Mouse (Mus musculus): Measurements from ENCODE around the gene Ica1l.

The Ica1l gene

DNA sequence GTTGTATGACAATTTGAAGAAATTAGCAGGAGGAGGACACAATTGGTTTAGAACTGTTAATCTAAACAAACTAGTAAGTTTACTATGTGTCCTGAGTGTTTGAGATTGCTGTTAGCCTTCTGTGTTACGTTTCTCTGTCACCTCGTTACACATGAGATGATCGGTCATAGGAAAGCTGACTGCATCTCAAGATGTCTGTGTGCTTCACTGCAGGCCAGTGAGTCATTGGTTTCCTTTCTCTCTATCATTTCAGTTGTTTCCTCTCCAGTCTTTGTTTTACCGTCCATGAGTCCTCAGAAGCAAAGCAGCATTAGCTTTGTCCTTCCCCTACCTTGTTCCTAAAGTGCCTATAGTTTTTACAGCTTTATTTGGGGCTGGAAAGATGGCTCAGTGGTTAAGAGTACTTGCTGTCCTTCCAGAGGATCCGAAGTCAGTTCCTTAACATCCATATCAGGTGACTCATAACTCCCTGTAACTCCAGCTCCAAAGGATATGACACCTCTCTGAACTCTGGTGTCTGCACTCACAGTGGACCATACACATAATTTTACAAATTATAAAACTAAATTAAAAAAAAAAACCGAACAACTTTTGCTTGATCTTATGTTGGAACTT, 76.7 kb downstream of the Ica1l start:
- DNase-seq (ENCODE audit: low read depth, low spot score), result no peak

- DNase-seq (ENCODE audit: low read depth, low spot score), result no peak
Measured at GRCm38 (mm10) chr1:59959941-59960340, 83.0 kb downstream of the Ica1l start.

- no peak for DNase-seq (ENCODE audit: low read depth, low spot score)
Measured at GRCm38 (mm10) chr1:59957206-59957605, 85.8 kb downstream of the Ica1l start.

DNA sequence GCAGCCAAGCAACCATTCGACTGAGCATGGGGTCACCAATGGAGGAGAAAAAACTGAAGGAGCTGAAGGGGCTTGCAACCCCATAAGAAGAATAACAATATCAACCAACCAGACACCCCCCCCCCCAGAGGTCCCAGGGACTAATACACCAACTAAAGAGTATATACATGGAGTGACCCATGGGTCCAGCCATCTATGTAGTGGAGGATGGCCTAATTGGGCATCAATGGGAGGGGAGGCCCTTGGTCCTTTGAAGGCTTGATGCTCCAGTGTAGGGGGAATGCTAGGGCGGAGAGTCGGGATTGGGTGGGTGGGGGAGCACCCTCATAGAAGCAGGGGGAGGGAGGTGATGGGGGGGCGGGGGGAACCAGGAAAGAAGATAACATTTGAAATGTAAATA, 95.5 kb downstream of the Ica1l start:
- no peak for DNase-seq (ENCODE audit: low read depth, low spot score)

DNA sequence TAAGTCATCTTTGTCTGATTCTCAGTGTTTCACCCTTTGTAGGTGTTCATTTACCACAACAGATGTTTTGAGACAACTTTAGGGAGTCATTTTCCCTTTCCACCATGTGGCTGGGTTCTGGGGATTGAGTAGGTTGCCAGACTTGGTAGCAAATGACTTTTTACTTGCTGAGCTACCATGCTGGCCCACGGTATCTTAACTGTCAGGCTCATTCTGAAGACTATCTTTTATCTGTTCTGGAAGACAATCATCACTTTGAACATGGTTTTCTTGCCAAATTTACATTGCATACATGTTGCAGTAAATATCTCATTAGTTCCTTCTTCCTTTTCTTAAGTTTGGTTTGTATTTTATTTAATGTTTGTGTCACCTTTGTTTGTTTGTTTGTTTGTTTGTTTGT, 97.0 kb downstream of the Ica1l start:
- no peak for DNase-seq (ENCODE audit: low read depth, low spot score)

DNA sequence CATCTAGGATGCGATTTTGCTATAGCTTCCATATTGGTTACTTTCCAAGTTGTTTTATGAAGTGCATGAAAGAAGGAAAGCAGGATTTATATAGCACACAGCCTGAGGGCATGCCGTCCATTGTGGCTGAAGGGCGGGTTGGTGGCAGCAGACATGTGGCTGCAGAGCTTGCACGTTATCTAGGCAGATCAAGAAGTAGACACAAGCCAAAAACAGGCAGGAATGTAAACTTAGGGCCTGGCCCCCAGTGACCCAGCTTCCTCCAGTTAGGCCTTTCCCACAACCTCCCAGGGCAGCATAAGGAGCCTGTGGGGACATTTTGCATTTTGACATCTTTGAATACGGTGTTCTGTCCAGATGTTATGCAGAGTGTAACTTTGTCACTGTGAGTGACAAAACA, 99.2 kb downstream of the Ica1l start:
- no peak for DNase-seq (ENCODE audit: low read depth, low spot score)

GRCm38 (mm10) chr1:59942057-59942790, 100.8 kb downstream of the Ica1l start:
- no peak for DNase-seq (ENCODE audit: low read depth, low spot score)

- DNase-seq (ENCODE audit: low read depth, low spot score), result no peak
Measured at GRCm38 (mm10) chr1:59941063-59941462, 101.9 kb downstream of the Ica1l start.

DNA sequence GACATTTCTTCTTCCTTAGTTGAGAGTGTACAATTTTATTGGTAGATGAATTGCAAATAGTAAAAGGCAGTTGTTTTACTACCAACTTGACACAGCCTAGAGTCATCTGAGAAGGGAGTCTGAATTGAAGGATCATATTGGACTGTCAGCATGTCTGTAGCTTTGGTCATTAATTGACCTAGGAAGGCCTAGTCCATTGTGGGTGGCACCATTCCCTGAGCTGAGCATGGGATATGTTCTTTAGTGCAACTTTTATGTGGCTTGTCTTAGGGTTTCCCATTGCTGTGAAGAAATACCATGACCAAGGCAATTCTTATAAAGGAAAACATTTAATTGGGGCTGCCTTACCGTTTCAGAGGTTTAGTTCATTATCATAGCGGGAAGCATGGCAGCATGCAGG, 110.0 kb downstream of the Ica1l start:
- DNase-seq (ENCODE audit: low read depth, low spot score), result no peak
